Mouse (Mus musculus): Measurements from ENCODE around the gene Sugt1.

Gene Sugt1

DNA sequence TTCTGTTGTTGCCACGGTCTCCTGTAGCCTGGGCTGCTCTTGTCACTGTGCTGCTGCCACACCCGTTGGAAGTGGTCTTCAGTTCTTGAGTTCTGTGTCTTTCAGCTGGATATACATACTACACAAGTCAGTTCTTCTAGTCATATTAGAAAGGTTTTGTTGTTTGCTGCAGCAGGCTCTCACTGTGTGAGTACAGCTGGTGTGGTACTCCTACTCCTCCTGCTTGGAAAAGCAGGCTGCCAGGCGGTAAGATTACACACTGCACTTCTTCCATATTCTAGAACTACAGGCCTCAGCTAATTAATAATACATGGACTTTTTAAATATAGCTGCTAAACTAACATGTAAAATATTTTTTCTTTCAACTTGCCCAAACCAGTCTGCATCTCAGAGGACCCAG is 19.4 kb downstream of the Sugt1 start:
- in situ Hi-C loops (cut with MseI, MboI): no loop called here

DNA sequence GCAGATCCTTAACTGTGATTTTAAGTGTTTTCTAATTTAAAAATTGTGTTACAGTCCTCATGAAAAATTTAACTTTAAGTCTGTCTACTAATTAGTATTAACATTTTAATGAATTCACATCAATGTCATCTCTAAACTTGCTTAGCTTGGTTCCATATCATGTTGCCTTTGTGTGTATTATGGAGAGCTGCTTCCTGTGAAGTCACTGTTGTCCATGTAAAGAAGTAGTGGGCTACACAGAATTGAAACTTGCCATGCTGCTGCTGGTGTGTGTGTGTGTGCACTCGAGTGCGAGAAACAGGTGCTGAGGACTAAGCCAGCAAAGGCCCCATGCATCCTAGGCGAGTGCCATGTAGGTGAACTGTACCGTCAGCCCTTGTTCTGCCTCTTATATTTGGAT is 19.9 kb downstream of the Sugt1 start:
- in situ Hi-C loops (cut with MseI, MboI): no loop called here

DNA sequence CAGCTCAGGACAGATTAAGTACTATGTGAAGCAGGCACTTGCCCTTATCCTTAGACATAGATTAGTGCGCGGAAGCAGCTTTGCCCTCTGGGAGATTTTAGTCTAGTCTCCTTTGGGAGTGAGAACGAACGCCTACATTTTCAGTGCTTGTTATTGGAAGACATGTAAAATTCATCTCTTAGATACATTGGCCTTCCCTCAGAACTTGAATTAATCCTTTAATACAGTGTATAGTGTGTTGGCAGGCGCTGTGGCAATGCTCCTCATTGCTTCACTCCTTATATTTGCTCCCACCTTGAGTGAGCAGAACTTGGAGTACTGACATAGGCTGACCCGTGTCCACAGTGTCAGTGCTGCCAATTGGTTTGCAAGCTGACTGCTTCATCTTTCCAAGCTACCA is 20.8 kb downstream of the Sugt1 start:
- in situ Hi-C loops (cut with MseI, MboI): no loop called here

DNA sequence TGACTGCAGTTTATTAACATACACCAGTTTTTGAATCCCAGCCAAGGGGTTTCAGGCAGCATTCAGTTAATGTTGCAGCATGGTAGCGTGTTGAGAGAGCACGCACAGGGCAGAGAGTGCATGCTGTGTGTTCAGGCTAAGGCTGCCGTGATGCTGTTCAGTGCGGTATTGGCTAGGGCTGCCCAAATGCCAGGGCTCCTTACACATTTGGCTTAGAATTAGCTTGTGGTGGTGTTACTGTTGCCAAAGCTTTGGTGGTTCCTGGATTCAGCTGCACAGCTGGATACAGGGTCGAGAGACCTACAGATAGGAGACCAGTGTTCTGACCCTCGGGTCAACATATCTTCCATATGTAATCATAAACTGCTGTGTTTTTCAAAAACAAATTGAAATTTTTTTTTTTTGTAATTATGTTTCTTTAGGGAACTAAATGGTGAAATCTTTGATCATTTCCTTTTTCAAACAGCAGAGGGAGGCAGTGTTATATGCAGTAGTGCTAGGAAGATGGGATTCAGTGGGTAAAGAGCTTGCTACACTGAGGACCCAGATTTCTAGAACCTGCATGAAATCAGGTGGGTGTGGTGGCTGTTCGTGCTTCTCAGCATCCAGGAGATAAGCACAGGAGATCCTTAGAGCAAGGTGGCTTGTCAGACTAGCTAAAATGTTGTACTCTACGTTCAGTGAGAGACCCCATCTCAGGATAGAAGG is 29.8 kb downstream of the Sugt1 start:
- in situ Hi-C loops (cut with MseI, MboI): no loop called here

DNA sequence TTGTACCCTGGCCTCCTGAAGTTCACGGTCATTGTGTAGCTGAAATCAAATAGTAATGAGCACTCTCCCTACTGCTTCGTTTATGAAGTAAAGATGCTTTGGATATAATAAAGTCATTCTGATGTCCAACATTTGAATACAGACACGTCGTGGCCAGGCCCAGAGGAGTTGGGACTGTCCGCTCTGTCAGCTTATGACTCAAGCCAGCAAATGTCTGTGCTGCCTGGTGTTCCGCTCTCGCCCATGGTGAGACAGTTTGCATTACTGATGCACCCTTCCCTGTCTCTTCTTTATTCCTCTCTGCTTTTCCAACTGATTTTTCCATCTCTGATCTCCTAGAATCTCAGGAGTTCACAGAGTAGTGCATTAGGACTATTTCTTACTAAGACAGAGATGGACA is 32.3 kb downstream of the Sugt1 start:
- in situ Hi-C loops (cut with MseI, MboI): no loop called here

DNA sequence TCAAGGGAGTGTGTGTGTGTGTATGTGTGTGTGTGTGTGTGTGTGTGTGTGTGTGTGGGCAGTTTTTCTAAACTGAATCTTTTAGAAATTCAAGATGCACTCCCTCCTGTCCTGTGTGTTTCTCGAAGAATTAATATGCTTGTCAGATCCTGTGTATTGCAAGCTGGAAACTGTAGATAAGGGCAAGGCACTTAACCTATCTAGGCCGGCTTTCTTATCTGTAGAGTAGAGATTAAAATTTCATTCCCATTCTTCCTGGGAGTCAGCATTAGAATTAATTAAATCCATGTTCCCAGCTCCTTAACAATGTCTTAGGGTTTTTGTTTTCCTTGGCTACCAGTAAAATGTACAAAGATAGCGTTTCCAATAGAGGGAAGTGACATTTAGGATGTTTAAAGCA is 33.7 kb downstream of the Sugt1 start:
- in situ Hi-C loops (cut with MseI, MboI): no loop called here

DNA sequence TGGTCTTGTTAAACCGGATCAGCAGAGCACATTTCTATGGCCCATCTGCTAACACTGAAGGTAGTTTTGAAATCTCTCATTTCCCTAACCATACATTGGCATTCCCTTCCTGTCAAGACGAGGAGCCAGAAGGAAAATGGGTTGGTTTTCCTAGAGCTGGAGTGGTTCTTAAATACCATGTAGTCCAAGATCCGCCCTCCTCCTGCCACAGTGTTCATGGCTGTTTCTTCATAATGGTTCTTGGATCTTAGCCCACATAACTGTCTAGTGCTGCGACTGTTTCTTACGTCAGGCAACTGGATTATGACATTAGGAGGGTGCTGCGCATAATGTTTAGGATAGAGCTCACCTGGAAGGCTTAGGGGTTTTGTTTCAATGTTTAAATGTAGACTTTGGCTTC is 44.8 kb downstream of the Sugt1 start:
- in situ Hi-C loops (cut with MseI, MboI): no loop called here

DNA sequence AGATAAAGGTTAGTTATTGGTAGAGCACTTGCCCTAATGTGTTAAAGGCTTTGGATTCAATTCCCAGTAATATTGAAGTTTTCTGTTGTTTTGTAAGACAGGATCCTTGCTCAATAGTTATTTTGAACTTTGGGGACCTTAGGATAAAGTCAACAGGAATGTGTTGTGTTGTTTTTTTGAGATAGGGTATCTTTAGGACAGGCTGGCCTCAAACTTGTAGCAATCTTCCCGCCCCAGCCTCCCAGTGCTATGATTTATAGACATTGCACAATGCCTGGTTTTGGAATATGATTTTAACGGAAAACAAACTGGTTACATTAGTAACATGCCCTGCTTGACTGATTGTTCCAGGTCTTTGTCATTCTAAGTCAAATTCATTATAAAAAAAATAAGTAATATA is 45.7 kb downstream of the Sugt1 start:
- in situ Hi-C loops (cut with MseI, MboI): no loop called here

DNA sequence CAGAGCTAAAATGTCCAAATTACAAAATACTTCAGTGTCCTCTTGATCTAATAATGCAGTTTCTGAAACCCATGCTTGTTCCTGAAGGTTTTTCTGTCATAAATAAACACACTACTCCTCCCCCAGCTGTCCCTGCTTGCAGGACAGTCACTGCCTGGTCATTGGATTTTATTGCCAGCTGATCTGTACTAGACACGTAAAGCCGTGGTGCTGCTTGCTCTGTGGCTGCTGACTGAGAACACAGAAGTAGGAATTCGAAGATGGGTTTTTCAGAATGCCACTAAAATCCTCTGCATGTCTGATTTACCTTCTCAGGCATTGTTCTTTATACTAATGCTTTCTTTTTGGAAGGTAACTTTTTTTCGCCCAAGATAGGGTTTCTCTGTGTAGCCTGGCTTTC is 49.3 kb downstream of the Sugt1 start:
- in situ Hi-C loops (cut with MseI, MboI): no loop called here

DNA sequence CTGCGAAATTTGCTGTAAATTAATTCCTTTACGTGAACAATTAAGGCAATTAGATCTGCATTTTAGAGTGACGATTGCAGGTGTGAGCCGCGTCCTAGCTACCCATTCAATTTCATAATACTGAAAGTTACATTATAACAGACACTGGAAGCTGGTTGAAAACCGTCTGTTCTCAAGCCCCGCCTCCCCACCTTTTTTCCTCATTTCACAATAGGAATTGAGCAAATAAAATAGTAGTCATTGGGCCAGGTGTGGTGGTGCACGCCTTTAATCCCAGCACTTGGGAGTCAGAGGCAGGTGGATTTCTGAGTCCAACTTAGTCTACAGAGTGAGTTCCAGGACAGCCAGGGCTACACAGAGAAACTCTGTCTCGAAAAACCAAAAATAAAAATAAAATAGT is 54.6 kb downstream of the Sugt1 start:
- in situ Hi-C loops (cut with MseI, MboI): no loop called here

DNA sequence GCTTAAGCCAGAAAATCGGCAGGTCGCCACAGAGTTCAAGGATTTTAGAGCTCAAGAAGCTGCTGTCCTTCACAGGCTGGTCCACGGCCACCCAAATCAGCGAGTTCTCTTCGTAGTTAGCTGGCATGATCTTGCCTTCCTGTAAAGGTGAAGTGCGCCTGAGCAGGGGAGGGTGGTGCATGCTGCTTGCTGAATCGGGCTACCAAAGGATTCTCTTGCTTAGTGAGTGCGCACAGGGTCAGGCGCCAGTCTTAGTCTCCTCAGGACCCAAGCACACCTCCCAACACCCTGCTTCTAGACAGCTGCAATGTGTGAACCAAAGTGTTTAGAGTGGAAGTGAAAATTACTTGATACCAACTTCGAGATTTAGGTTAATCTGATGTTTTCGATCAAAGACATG is 57.9 kb downstream of the Sugt1 start:
- in situ Hi-C loops (cut with MseI, MboI): loop anchor here in 1 of 2 experiments (5.0 kb wide), 1 partner anchor 48 kb away; no protein-coding TSS in a partner anchor

DNA sequence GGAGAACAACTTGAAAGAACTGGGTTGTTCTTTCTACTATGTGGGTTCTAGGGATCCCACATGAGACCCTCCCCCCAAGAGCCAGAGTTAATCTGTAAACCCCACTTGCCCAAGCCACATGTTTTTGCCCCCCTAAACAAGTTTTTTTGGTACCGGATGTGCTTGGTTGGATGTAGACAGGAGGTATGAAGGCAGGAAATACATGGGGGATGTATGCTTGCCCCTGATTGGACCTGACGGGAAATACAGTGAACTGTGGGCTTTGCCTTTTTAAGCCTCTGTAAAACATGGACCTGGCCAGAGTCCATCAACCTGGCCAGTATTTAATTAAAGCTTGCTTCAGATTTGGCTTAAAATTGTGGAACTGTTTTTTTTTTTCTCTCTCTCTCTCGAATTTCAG is 62.2 kb downstream of the Sugt1 start:
- in situ Hi-C loops (cut with MseI, MboI): loop anchor here in 1 of 2 experiments (5.0 kb wide), 1 partner anchor 52 kb away; no protein-coding TSS in a partner anchor

DNA sequence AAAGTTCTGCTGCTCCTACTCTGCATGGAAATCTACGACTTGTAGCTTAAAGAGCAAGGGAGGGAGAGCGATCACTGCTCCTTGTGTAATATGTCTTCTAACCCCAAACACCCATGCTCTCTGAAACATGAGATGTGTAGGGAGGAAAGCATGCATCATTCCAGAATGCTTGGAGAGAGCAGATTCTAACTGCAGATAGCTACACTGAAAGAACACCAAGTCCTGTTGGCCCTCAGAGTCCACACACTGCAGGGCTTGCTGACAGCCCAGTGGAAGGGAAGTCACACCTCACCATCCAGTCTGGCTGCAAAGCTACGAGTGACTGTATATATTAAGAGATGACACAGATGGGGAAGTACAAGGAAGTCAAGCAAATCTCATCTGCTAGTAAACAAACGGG is 65.2 kb downstream of the Sugt1 start:
- in situ Hi-C loops (cut with MseI, MboI): no loop called here

DNA sequence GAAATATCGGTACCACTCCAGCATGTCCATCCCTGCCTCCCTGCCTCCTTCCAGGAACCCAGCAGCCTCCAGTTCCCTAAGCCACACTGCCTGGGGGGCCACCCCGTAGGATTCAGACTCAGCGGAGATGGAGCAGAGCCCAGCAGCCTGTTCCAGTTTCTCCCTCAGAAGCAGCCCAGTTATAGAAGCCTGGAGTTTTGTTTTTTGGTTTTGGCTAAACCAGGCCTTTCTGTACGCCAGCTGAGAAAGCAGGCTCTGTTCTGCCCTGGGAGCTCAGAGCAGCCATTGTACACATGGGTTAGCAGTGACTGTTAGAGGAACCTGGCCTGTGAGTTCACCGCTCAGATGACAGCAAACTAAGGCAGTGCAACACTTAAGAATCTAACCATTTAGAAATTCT is 70.8 kb downstream of the Sugt1 start:
- in situ Hi-C loops (cut with MseI, MboI): no loop called here

DNA sequence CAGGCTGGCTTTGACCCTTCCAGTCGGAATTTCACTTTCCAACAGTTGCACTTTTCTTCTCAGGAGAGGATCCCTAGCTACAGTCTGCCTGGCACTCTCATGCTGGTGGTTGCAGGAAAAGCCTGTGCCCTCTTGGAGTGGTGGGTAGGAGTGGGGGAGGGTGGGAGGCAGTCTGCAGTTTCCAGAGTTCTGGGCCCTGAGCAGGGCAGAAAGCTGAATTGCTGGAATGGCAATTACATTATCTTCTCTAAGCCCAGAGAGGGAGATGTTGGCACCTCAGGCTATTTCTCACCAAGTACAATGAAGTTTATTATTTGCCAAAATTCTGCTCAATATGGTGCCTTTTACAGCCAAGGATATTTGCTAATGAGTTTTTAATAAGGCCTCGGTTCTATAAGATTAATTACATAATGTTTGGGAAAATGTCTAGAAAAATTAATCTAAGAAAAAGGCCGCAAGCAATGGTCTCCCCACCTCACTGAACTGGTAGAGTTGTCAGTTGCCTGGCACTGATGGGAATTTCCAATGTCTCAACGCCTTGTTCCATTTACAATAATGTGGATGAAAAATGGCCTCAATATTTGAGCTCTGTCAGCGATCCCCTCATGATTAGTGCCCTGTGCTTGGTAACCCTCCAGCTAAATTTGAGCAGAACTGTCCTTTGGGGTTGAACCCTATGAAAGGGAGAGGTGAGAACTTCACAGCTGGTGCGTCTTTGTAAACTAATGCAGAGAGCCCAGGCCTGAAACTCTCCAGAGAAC is 71.4 kb downstream of the Sugt1 start:
- in situ Hi-C loops (cut with MseI, MboI): no loop called here

DNA sequence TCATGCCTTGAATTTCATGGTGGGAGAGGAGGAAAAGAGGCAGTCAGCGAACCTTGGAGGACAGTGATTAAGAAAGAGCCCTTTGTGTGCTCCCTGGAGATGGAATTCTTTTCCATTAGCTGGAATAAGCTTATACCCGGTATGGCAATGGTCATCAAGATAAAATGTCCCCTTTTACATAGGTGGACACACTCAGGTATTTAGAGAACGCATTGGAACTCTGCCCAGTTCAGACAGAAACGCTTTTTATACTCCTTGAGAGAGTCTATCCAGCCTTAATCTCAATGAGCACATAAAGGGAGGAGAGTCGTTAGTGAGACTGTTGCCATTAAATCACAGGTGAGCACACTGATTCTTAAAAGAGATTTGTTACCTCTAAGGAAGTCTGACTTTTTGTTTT is 73.0 kb downstream of the Sugt1 start:
- in situ Hi-C loops (cut with MseI, MboI): no loop called here

DNA sequence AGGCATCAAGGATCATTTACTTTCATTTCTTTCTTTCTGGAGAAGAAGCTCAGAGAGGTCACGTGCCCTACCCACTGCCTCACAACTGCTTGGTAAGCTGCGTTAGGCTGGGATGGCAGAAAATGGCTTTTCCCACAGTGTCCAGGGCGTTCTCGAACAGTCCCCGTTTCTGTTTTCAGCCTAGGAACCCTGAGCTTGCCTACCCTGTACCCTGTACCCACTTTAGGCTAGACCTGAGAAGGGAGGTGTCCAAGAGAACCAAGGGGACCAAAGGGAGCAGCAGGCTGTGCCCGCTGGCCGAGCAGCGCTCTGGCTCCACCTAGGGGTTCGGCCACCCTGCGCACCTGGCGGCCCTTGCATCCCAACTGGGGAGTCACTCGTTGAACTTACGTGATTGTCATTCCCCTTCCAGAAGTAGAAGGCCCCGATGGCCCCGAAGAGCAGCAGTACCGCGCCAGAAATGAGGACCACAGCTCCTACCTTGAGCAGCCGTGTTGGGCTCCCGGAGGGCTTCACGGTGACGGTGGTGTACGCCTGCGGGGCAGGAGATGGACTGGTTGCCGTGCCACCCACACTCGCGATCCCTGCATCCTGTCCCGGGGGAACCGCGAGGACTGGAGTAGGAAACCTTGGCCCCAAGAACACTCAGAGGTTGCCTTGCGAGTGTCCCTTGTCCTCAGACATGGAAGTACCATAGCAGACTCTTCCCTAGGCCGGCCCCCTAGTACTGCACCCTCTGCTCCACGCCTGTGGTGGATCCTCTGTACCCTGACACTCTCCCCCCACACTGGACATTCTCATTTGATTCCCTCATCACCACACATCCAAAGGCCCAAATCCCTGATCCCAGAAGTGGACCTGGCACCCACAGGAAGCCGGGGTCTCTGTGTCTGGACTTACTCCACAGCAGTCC is 73.8 kb downstream of the Sugt1 start:
- in situ Hi-C loops (cut with MseI, MboI): no loop called here

DNA sequence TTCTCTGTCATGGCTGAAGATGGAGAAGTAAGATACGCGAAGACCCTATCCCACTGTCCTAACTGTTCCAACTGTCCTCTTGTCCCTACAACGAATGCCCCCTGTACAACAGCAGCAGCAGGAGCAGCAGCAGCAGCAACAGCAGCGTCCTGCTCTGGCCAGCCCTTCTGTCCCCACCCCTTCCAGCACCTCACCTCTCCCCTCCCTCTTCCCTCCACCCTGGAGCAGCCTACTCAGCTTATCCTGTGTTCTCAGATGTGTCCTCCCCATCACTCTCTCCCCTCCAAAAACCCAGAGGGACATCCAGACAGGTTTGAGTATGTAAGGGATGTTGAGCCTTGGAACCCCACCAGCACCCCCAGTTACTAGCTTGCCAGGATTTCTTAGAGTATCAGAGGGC is 74.5 kb downstream of the Sugt1 start, which contains the start of gene Cnmd:
Gene Cnmd (minus strand): TSS at position 170 of the 400 bp plus-strand sequence.
- in situ Hi-C loops (cut with MseI, MboI): no loop called here

DNA sequence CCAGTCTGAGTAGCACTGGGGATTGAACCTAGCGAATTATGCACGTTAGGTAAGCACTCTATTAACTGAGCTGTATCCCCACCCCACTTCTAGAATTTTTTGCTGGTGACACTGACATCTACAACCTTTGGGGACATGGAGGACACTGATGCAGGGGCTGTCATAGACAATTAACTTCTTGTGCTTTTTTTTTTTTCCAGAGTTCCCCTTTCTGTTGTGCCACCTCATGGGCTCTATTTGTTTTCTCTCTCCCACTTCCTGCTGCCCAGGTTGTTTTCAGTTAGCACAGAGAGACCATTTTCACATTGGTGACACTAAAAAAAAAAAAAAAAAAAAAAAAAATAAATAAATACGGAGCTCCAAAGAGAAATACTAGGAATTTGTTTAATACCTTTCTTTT is 83.5 kb downstream of the Sugt1 start:
- in situ Hi-C loops (cut with MseI, MboI): no loop called here

DNA sequence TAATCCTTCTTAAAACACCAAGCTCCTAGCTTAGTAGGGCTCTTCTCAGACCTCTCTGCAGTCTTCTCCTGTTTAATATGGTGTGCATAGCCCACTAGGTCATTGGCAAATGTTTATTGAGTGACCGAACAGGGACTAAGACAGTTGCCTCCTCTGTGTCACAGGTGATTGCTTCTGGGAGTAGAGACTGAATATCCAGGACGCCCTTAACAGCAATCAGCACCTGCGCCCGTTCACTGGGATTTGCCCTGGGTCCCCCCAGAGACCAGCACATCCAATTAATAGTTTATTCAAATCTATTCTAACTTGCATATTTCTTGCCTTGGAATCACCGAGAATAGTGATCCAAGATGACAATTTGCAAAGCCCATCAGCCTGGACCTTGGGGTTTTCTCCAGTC is 85.1 kb downstream of the Sugt1 start:
- in situ Hi-C loops (cut with MseI, MboI): no loop called here

DNA sequence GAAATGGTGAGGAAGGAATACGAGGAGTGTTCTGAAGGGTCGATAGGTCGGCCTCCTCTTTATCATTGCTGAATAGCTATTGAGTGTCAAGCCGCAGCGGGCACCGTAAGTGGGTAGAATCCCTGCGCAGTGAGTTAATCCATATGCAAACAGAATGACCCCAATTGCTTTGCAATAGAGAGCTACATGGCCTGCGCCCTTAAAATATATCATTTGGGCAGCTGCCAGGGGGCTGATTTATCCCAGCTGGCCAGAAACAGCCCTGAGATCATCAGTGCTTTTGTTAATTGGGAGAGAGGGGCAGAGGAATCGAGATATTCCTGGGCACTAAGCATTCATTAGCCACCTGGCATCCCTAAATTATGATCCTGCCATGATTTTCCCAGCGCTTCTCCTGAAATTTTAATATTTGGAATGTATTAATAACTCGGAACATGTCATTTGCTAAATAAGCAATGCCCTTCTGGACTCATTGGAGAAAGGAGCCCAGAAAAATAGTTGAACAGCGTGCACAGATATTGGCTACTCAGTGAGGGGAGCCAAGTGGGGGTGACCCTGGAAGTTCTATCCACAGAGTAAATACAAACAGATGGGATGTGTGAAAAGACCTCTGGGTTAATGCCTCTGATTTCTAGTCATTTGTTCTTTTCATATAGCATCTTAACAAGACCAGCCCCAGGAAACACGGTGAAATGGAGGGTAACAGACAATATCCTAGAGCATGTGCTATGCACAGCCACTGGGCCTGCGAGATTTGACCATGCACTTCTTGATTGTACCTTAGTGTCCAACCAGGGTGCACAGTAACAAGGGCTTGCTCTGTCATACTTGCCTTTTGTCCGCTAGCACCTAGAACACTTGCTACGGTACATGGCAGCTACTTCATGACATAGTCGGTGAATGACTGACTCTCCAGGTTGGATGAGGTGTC is 85.9 kb downstream of the Sugt1 start:
- in situ Hi-C loops (cut with MseI, MboI): no loop called here
